Mouse (Mus musculus) cerebellum, adult 2 months (tissue): ENCODE data around the gene Krcc1. TPM values are rescaled to one million over a fixed set of nuclear protein-coding genes. Genes with fewer than 3 reads are reported as not detected.
A peak's percentile ranks its signal among the peaks of the same experiment; 100 is the strongest.

Experiments used
- DNase-seq, 2 experiments: peaks; one replicate each; pipeline ENCODE4 v3.0.0; 2021
- H3K27ac ChIP-seq: fragments of 200-500 bp; 2 replicates; pipeline ENCODE4 v1.5.1; 2012; ENCODE audit warnings: low read length, control low read depth, inconsistent platforms; ENCODE audit not compliant: insufficient read depth
- H3K27me3 ChIP-seq: fragments of 200-500 bp; 2 replicates; pipeline ENCODE4 v1.6.1; 2012; ENCODE audit warnings: inconsistent platforms, mild to moderate bottlenecking, low read length, moderate library complexity; ENCODE audit not compliant: control insufficient read depth, insufficient read depth
- H3K4me1 ChIP-seq: fragments of 200-500 bp; 2 replicates; pipeline ENCODE4 v1.6.1; 2011; ENCODE audit warnings: low read length; ENCODE audit not compliant: control insufficient read depth, insufficient read depth
- H3K4me3 ChIP-seq: fragments of 200-500 bp; replicated peaks from 2 replicates; pipeline ENCODE3; 2011; ENCODE audit warnings: mild to moderate bottlenecking, low read depth, low read length, control low read depth; ENCODE audit not compliant: insufficient read depth
- CTCF ChIP-seq: fragments of 200-500 bp; IDR thresholded peaks from 2 replicates; pipeline ENCODE4 v1.5.1; 2011; ENCODE audit warnings: low read depth, mild to moderate bottlenecking, control low read depth, low read length, moderate library complexity, borderline replicate concordance; ENCODE audit not compliant: insufficient read depth
- POLR2A ChIP-seq: fragments of 200-500 bp; IDR thresholded peaks from 2 replicates; pipeline ENCODE4 v1.6.1; 2011; ENCODE audit warnings: low read length, control low read depth, borderline replicate concordance; ENCODE audit not compliant: insufficient read depth
- WGBS: fragments of 180-500 bp; shearing (Covaris S2); methylation state at CpG from one replicate; pipeline ENCODE4 v1.1.7; 2018; 5-methylcytosine and 5-hydroxymethylcytosine counted together
- polyA plus RNA-seq: library from polyadenylated mRNA; depleted of rRNA; stranded (reverse); fragments of >200 nt; gene quantifications from 2 replicates; pipeline ENCODE4 v1.2.3, GENCODE M21; 2012; rRNA removed

Gene Krcc1
- 19.3 and 20.5 TPM in 2 replicates for polyA plus RNA-seq

DNA sequence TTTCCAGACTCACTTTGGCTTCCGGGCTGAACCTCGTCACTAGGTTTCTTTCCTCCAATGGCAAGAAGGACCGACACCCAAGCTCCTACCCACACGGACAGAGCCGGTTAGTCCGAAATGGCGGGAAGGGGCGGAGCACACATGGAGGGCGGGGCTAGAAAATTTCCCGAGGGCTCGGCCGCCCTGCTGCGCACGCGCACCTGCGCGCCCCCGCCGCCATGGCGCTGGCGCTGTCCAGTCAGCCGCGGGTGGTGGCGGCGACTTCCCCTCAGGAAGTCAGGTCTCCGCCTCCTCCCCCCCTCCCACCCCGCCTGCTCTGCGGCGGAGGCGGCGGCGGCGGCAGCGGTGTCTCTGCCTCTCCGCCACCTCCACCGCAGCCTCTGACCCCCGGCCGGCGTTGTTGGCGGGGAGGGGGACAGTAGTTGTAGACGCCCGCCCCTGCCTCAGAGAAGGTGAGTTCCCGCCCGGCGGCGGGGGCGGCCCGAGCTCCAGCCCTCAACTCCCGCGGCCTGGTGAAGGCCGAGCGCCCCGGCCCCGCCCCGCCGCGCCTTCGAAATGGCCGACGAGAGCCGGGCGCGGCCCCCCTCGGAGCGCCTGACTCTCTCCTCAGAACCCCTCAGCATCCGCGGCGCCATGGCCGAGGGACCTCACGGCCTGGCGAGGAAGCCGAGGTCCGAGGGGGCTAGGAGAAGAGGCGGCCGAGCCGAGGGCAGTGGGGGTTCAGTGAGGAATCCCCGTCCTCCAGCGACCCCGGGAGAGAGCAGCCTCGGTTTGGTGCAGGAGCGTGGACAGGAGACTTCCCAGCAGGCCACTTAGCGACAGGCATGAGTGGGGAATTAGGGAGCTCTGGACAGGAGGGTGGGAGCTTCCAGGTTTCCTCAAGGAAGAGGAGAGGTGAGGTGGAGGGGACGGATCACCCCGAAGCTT is at the start of gene Krcc1:
Gene Krcc1, plus strand, starts transcription at position 289 of the 927 bp plus-strand sequence.
- Histone ChIP-seq H3K27me3 (no peaks in the 10 kb centered on the region), H3K27ac (peak within 1 kb of the TSS; percentile 95), H3K4me3 (peak within 1 kb of the TSS; percentile 93), H3K4me1 (no peaks in the 10 kb centered on the region; the same call in 1 of the 2 replicates)
- WGBS, result under 1% methylated on average over 72 of the region's 84 CpGs
- peak; percentile 97 to 98 for DNase-seq
- no peak for TF ChIP-seq CTCF
- TF ChIP-seq POLR2A, result peak; percentile 46

DNA sequence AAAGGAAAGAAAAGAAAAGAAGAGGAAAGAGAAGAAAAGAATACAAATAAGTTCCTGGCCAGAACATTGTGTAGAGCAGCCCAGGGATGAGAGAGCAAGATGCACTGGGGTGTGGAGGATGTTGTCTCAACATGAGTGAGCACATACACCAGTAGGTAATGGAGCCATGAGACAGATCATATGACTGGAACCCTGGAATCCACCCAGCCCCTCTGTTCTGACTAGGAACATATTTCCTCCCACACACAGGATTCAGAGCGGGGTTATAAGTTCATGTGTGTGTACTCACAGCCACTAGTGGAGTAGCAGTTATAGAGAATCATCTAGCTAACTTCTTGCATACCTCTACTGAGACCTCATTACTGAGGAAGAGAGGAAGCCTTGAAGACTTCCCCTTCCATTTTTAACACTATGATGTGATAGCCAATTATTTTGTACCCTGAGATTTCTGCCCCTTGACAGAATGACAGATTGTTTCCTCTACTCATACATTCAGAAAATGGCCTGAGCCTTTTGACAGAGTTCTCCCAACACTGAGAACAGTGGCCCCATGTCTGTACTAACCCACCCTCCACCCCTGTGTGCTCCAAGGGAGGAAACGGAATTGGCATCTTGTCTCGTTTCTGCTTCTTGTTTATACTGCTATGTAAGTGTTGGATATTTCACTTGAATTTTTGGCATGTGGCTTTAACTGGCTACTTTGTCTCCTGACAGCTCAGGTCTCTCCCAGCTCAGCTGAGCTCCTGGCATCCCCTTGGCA is 47.1 kb upstream of the Krcc1 start:
- H3K4me3 ChIP-seq, result no peak overlapping the region
- TF ChIP-seq CTCF (no peak), POLR2A (no peak)
- H3K4me1 ChIP-seq, result no peaks in the 10 kb centered on the region
- WGBS, result 77% methylated on average over 3 of the region's 3 CpGs
- no peak overlapping the region for H3K27ac ChIP-seq
- H3K27me3 ChIP-seq, result no peaks in the 10 kb centered on the region; the same call in 1 of the 2 replicates
- no peak for DNase-seq

DNA sequence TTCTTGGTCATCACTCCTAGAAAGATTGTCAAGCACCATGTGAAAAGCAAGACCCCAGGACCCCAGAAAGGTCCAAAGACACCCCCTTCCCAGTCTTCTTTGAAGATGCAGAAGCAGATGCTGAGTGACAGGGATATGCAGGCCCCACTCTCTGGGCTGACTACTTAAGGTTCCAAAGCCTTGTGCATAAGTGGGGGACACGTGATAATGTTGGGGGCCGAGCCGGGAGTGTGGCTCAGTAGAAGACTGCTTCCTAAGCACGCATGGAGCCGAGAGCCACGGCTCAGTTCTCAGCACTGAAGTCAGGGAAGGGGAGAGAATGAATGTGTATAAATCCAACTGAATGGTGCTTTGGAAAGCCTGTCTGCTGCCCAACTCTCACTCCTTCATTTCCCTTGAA is 44.9 kb upstream of the Krcc1 start:
- no peak overlapping the region for H3K4me3 ChIP-seq
- H3K4me1 ChIP-seq, result no peaks in the 10 kb centered on the region
- no peak for DNase-seq
- WGBS, result 35% methylated on average over 6 of the region's 6 CpGs
- H3K27ac ChIP-seq, result no peak overlapping the region
- H3K27me3 ChIP-seq, result no peaks in the 10 kb centered on the region
- no peak for TF ChIP-seq POLR2A
- TF ChIP-seq CTCF, result no peak

DNA sequence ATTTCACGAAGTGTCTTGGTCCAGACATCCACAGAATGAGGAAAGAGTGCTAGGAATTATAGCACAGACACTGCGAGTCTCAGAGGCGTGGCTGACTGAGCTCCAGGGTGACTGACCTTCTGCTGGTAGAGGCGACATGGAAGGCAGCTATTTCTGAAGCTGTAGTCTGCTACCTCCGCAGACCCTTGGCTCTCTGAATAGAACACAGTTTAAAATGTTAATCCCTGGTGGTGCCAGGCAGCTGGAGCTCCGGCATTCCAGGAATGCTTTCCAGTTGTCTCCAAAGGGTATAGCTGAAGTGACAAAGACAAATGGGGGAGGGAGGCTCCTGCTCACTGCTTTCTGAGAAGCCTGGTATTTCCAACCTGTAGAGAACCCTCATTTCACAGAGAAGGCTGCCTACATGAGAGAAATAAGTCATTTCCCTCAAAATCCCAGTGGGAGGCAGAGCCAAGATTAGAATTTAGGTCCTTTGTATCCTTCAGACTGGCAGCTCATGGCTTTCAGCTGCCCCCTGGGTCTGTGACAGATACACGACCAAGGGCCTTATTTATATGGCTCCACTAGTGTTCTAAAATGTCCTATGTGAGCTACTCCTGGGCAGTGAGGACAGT is 44.2 kb upstream of the Krcc1 start:
- no peak for DNase-seq
- WGBS, result 15% methylated on average over 7 of the region's 7 CpGs

DNA sequence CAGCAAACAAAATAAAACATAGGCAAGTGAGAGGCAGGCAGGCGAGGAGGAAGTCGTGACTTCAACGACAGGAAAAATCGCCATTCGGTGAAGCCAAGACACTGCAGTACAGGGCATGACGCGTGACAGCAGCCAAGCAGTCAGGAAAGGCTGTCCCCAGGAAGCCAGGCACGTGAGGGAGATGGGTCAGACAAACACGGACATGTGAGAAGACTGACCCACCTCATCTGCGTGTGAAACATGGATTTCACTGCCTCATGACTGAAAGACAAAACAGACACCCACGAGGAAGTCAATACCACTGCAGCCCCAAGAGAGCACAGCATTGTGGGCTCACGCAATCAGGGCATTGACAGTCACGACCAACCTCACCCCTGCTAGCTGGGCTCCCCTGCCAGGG is 36.4 kb upstream of the Krcc1 start:
- no peaks in the 10 kb centered on the region for H3K4me1 ChIP-seq
- no peak for DNase-seq
- H3K27ac ChIP-seq, result no peak overlapping the region
- H3K4me3 ChIP-seq, result no peak overlapping the region
- H3K27me3 ChIP-seq, result no peaks in the 10 kb centered on the region
- TF ChIP-seq POLR2A (no peak), CTCF (no peak)
- WGBS, result 77% methylated on average over 13 of the region's 13 CpGs

More for the DNA sequence above, 44.2 kb upstream of the Krcc1 start:
- no peaks in the 10 kb centered on the region for H3K27me3 ChIP-seq
- TF ChIP-seq POLR2A (no peak), CTCF (no peak)
- H3K27ac ChIP-seq, result no peak overlapping the region
- no peaks in the 10 kb centered on the region for H3K4me1 ChIP-seq
- H3K4me3 ChIP-seq, result no peak overlapping the region

DNA sequence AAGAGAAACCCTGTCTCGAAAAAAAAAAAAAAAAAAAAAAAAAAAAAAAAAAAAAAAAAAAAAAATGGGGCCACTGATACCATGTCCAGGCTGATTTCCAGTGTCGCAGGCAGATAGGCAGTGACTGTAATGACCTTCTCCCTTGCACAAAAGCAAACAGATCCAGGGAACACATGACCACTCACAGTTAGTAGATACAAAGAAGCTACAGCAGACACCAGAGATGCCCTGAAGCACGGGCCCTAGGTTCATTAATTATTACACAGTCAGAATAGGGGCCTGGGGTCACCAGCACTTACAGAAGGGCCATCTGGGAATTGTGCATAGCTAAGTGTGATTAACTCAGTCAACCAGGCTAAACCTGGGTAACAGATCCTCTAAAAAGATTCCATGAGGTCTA is 35.5 kb upstream of the Krcc1 start:
- TF ChIP-seq POLR2A, result no peak
- no peak for TF ChIP-seq CTCF
- H3K4me3 ChIP-seq, result no peak overlapping the region
- H3K27ac ChIP-seq, result no peak overlapping the region
- DNase-seq, result no peak
- 78% methylated on average over 3 of the region's 3 CpGs for WGBS
- no peaks in the 10 kb centered on the region for H3K27me3 ChIP-seq
- no peaks in the 10 kb centered on the region for H3K4me1 ChIP-seq

DNA sequence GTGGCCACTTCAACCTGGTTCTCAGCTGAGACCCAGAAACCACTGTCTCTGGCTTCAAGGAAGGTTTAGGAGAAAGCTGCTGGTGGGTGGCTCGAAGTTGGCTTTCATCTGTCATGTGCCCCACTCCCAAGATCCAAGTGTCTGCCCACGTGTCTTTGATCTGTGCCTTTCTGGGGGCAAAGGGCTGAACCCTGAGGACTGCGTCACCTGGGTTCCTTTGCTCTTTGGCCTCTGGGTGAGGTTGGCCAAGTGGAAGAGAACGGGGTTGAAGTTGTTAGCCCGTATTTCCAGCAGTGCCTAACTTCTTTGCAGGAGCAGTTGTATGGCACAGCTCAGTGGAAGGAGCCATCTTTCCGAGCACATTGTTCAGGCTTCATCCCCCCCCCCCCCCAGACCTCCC is 35.0 kb upstream of the Krcc1 start:
- Histone ChIP-seq H3K4me1 (no peaks in the 10 kb centered on the region), H3K27ac (no peak overlapping the region), H3K4me3 (no peak overlapping the region), H3K27me3 (no peaks in the 10 kb centered on the region)
- TF ChIP-seq CTCF, result no peak
- no peak for TF ChIP-seq POLR2A
- 85% methylated on average over 6 of the region's 6 CpGs for WGBS
- DNase-seq, result no peak

DNA sequence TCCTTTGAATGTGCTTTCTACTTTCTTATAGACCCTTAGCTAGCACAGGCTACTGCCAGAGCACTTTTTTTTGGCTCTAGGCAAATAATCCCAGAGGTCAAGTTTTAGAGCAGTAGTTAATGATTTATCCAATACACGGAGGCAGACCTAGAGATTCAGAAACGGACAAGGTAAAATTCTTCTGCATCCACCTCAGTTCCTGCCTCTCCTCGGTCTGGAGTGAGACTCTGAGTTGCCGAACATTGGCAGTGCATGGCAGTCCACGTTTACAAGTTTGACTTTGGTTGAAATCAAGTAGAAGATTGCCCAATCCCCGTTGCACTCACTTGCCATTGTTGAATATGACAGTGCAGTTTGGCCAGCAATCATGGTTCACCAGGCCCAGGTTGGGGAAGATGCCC is 34.4 kb upstream of the Krcc1 start:
- Histone ChIP-seq H3K27ac (no peak overlapping the region), H3K27me3 (no peaks in the 10 kb centered on the region), H3K4me1 (no peaks in the 10 kb centered on the region), H3K4me3 (no peak overlapping the region)
- 91% methylated on average over 6 of the region's 6 CpGs for WGBS
- DNase-seq, result no peak
- no peak for TF ChIP-seq CTCF
- no peak for TF ChIP-seq POLR2A
